Mouse (Mus musculus) left cerebral cortex, adult 11 months (tissue): ENCODE results near the gene Pex19.

Source experiments
- DNase-seq: peaks from one replicate; pipeline ENCODE4 v3.0.0; 2022; ENCODE audit warnings: low spot score

Gene Pex19

GRCm38 (mm10) chr1:172183915-172184314, 57.4 kb downstream of the Pex19 start:
- DNase-seq: no peak
